Mouse (Mus musculus): ENCODE results near the gene Doc2b.

The Doc2b gene

DNA sequence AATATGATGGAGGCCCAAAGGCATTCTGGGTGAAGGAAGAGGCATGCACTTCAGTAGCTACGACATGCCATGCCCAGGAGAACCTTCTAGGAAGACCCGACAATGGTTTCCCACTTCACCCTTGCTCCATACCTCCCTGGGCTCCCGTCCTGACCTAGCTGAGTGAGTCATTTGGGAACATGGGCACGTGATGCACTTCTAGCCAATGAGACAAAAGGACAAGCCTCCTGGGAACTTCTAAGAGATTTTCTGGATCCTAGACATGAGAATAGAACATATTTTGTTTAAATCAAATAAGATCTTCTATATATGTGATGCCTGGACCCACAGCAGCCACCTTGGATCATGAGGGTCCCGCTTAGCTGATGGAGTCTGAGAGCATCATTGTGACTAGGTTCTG lies 3.3 kb downstream of the Doc2b start:
- no peak for DNase-seq

DNA sequence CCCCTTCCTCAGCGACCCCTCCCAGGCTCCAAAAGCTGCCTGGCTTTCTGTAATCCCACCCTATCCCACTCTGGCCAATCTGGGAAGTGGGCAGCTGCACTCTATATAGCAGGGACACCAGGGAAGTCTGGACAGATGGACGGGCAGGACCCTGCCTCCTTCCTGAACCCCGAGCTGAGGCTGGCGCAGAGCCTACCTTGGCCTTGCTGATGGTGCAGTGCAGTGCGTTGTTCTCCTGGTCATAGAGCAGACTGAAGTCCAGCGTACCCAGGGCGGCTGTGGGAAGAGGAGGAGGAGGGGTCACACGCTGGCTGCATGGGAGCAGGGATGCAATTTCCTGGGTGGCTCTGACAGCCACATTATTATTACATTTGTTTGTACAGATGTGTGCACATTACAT lies 10.0 kb downstream of the Doc2b start:
- no peak for DNase-seq

DNA sequence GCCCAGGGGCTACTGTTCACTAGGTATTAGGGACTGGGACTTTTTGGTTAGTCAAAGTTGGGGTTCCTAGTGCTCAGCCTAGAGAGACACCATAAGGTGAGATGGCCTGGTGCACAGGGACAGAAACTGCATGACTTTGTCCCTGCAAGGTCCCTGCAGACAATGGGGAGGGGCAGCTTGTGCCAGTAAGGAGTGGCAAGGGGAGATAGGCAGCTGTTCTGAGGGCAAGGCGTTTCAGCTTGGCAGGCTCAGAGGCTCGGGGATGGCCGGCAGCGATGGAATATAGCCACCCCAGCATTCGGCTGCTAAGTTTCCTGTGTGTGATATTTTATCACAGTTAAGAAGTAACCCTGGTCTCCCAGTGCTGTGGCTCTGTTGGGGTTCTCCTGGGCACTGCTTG lies 12.1 kb downstream of the Doc2b start:
- no peak for DNase-seq

DNA sequence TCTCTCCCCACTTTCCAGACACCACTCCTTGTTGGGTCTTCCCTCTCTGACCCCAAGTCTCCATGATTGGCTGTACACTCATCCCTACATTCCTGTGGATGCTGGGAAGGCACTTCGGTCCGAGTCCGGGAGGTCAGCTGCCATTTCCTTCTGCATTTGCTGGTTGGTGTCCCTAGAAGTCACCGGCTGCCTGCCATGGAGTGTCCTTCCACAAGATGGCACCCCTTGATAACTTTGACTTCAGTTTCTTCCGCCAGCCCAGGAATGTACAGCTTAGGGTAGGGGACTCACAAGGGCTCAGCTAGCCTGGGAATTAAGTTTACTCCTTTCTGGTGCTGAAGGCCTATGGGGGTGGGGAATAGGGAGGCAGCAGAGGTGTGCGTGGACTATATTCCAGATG lies 13.9 kb downstream of the Doc2b start:
- DNase-seq: peak; percentile 94

DNA sequence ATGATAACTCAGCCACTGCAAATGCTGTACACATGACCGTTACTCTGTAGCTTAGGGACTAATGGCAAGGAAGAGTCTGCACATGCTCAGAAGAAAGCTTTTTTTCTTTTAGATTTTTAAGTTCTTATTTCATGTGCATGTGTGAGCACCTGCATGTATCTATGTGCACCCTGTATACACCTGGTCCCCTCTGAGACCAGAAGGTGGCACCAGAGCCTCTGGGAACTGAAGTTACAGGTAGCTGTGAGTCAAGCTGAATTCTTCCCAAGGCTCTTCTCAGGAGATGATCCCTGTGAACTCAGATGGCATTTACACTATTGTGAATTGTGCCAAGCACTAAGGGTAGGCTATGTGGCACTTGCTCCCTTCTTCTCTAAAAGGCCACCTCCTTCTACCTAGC lies 19.9 kb downstream of the Doc2b start:
- no peak for DNase-seq

DNA sequence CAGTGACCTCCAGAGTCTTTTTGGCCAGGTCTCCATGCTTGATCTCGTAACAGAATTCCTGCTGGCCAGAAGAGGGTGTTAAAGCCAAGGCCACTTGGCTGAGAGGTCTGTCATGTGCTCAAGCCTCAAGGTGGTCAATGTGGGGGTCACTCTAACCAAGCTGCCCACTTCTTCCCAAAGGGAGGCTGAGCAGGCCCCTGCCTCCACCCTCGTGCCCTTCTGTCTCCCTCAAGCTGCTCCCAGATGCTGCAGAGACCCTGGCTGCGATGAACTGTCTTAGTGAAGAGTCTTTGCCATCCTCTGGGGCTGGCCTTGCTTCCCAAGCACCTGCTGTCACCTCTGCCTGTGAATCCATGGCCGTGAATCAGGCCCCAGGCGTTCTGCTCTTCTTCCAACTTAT lies 23.3 kb downstream of the Doc2b start:
- peak; percentile 84 for DNase-seq

DNA sequence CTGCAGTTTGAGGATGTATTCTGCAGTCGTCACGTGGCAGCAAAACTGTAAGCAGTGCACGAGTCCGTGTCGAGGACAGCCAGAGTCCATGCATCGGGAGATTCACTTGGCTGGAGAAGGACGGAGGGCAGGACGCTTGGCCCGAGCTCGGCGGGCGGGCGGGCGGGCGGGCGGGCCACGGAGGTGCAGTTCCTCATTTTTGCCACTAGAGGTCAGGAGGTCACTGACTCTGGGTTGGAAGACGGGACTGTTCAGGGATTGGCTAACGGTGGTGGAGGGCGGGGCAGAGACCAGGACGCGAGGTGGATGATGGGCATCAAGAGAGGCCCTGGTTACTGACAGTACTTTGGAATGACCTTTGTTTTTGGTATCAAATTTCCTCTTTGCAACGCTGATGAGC lies 26.6 kb downstream of the Doc2b start:
- peak; percentile 99 for DNase-seq

DNA sequence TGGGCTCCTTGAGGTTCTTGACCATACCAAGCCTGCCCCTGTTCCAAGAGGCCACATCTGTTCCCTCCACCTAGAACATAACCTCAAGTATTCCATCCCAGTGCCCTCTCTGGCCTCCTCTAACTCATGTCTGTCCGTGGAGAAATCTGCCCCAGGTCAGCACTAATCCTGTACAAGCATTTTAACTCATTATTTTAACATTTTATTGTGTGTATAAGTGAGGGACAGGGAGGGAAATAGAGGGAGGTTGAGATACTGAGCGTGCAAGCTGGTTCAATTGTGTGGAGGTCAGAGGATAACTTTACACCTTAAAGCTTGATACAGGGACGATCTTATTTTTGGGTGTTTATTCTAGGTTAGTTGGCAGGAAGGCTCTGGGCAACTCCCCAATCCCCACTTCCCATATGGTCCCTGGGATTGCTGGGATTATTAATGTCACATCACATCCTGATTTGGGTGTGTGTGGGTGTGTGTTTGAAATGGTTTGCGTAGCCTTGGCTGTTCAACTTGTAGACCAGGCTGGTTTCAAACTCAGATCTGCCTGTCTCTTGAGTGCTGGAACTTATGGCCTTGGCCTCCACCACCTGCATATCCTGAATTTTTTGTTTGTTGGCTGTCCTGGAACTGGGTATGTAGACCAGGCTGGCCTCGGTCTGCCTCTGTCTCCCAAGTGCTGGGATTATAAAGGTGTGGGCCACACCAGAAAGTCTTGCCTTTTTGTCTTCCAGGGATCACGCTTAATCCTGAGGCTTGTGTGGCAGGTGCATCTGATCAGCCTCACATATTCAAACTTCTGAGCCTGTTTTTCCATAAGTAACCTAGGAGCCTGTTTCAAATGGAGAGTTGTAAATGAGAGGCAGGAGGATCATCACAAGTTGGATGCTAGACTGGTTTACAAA lies 27.5 kb downstream of the Doc2b start:
- DNase-seq: peak; percentile 90

DNA sequence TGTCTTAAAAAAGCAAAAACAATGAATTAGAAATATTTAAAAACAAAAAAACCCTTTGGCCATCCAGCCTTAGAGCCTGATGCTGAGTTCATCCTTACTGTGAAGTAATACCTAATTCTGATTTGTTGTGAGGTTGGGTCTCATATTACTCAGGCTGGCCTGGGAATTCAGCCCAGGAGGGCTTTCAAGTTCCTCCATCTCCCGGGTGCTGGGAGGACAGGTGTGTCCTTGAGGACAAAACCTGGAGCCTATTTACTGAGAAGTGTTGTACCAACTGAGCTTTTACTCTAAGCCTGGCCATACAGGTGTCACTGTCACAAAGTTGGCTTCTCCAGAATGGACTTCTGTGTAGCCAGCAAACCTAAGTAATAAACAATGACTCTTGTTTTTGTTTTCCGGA lies 28.8 kb downstream of the Doc2b start:
- DNase-seq: peak; percentile 85

DNA sequence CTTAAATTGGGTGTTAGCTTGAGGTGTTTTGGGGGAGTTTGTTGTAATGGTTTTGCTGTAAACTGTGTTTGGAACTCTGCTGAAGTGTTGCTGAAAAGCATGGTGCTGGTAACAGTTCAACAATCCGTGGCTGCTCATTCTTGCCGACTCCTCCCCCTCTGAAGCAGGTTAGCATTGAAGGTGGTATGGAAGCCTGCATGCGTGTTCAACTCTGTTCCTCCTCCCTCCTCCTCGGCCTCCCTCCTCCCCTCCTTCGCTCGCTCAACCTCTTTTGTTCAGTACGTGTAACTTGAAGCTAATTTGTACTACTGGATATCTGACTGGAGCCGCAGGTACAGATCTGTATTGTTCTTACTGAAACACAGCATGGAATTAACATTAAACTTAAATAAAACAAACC lies 30.7 kb downstream of the Doc2b start:
- DNase-seq: no peak

DNA sequence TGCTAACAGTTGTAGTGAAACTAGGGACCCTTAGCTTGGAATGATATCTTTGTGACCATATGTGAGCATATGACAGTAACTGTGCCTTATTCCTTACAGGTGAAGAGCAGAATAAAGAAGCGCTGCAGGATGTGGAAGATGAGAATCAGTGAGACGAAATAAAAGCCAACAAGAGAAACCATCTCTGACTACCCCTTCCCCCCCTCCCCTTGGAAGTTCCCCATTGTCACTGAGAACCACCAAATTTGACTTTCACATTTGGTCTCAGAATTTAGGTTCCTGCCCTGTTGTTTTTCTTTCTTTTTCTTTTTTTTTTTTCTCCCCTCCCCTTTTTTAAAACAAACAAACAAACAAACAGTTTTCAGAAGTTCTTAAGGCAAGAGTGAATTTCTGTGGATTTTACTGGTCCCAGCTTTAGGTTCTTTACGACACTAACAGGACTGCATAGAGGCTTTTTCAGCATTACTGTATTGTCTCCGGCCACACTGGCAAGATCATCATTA lies 31.3 kb downstream of the Doc2b start:
- DNase-seq: no peak

DNA sequence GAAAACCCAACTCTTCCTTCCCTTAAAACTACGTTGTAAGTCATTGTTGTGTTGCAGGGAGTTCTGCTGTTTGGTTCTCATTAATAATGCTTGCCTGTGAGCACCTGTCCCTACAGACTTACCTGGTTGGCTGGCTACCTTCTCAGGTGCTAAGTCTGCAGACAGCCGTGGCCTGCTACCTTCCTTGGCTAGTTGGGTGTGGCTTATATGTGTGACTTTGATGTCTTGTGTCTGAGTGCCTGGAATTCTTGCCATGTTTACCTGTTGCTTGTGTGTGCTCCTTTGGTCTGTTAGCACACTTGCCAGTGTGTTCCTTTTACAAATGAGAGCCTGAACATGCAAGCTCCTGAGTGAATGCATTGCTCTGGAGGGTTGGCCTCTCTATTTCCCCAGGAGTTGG lies 33.1 kb downstream of the Doc2b start:
- peak; percentile 85 for DNase-seq

DNA sequence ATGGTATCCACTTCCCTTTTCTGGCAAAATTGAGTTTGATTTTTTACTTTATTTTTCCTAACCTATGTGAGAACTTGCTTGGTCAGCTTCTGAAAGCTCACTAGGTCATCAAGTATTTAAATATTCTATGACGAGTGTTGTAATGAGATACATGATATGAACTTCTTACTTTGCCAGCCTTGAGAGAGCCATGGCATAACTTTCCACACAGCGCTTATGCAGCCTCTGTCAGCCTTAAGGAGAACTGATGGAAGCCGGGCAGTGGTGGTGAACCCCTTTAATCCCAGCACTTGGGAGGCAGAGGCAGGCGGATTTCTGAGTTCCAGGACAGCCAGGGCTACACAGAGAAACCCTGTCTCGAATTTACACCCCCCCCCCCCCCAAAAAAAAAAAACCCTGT lies 35.1 kb downstream of the Doc2b start:
- no peak for DNase-seq

DNA sequence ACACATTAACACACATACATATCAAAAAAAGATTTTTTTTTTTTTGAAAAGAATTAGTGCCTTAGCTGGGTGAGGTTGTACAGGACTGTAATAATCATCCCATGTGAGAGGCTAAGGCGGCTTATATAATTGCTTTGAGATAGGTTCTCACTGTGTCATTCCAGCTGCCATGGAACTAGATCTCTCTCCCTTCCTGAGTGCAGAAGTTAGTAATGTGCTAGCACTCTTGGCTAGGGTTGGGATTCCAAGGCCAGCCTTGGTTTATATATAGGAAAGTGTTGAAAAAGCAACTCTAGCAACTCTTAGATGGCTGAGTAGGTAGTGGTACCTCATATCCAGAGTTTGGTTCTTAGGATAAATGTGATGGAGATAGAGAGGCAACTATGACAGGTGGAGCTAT lies 37.3 kb downstream of the Doc2b start:
- no peak for DNase-seq

DNA sequence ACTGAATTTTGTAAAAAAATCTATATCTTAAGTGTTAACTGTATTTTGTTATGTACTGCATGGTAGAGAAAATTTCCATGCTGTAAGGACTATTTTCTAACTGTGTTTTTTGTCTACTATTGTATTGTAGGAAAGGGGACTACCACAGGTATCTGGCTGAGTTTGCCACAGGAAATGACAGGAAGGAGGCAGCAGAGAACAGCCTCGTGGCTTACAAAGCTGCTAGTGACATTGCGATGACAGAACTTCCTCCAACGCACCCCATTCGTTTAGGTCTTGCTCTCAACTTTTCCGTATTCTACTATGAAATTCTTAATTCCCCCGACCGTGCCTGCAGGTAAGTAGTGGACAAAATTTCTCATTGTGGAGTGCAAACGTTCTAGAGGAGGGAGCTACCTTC lies 39.2 kb downstream of the Doc2b start:
- DNase-seq: no peak

DNA sequence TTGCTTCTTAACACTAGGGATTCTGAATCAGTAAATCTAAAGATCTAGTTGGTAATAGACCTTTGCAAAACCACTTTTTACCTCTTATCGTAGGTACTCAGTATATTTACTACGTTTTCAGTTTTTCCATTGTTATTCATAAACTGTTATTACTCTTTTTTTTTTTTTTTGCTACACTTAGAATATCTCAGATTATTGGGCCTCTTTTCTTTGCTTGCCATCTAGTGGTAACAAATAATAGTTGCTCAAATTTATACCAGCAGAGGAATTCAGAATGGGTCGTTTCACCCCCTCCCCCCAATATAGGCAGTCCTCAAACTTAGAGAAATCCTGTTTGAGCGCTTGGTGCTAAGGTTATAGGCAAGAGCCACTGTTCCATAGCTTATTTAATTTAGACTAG lies 44.8 kb downstream of the Doc2b start:
- DNase-seq: no peak

DNA sequence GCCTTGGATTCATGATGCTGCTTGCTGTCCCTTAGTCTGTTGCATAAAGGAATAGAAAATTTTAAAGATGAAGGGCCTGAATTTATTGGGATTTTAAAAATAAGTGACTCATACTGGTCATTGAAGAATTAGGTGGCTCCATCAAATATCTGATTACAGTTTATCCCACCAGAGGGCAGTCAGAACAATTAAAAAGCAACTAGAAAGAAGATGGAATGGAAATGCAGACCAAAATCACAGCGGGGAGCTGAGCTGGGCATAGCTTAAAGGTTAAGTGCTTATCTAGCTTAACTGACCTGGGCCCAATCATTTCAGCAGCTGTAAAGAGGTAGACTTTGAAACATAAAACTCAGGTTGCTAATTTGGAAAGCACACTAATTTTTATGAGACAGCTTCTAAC lies 45.3 kb downstream of the Doc2b start:
- no peak for DNase-seq

DNA sequence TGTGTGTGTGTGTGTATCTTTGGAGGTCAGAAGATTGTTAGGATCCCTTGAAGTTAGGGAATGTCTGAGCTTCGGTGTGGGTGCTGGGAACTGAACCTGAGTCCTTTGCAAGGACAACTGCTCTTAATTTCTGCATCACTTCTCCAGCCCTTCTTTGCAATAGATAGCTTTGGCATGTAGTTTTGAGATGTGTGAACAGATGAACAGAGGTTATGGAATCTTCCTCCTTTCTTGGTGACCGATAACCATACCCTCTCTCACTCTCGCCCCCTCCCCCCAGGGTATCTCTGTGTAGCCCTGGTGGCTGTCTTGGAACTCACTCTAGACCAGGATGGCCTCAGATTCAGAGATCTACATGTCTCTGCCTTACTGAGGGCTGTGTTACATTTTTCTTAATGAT lies 51.1 kb downstream of the Doc2b start:
- no peak for DNase-seq

DNA sequence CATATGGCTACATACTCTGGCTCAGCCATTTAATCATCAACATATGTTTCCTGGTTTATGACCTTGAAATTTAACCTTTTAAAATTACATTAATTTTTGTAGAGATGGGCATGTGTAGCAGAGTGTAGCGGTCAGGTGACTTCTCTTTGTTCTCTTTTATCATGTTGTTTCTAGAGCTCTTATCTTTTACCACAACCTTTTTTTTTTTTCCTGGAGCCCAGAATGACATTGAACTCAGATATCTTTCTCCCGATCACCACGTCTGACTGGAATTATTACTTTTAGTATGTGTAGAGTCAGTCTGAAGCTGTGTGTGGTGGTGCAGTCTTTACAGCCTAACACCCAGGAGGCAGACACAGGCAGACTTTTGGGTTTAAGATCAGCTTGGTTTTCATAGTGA lies 54.2 kb downstream of the Doc2b start:
- DNase-seq: no peak

DNA sequence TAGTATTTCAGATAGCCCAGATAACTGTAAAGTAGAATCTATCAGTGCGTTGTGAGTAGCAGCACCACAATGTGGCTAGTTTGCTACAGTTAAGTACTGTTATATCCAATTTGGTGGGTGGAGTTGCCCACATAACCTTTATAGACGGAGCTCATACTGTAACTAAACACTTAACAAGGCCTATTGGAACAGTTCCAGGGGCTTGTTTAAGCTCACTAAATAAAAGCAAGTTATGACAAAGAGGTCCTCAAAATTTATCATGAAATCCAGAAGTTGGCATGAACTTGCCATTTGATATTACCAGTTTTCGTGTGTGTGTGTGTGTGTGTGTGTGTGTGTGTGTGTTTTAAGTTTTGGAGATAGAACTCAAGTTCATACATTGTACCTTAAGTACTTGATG lies 55.6 kb downstream of the Doc2b start:
- DNase-seq: no peak

DNA sequence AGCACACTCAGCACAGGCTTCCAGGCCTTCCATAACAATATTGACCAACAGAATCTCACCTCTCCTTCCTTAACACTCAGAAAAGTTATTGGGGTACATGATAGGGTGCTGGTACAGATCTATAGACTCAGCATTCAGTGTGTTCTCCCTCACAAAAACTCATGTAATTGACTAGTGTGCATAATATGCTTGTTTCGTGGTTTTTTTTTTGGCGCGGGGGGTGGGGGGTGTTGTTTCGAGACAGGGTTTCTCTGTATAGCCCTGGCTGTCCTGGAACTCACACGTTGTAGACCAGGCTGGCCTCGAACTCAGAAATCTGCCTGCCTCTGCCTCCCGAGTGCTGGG lies 57.4 kb downstream of the Doc2b start:
- no peak for DNase-seq

DNA sequence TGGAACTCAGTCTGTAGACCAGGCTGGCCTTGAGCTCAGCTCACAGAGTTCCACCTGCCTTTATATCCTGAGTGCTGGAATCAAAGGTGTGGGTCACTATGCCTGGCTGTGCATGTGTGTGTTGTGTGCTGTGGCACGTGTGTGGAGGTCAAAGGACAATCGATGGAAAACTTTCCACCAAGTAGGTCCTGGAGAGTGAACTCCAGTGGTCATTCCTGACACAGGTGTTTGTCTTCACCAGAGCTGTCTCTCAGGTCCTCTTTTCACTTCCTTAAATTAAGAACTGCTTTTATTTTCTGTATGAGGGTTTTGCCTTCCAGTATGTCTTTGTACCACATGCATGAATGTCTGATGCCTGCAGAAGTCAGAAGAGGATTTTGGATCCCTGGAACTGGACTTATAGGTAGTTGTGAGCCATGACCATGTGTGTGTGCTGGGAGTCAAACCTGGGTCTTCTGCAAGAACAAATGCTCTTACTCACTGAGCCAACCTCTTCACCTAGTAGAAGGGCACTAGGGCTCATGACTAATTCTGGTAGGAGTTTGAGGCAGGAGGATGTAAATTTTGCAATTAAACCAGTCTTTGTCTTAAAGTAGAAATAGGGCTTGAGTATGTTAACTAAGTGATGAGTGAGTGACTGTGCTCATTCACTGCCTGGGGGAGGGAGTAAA lies 57.9 kb downstream of the Doc2b start:
- no peak for DNase-seq

DNA sequence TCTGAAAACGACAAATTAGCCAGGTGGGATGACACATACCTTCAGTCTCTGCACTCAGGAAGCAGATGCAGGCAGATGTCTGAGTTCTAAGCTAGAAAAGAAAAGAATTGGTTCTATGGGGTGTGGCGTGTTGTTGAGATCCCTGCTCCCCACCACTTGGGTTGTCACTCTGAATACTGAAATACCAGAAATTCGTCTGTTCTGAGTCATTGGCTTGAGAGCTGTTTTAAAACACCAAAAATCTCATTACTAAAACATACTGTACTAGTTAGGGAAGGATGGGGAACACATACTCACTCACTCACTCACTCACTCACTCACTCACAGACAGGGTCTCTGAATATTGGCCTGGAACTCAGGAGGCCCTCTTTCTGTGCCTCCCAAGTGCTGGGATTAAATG lies 58.9 kb downstream of the Doc2b start:
- no peak for DNase-seq

DNA sequence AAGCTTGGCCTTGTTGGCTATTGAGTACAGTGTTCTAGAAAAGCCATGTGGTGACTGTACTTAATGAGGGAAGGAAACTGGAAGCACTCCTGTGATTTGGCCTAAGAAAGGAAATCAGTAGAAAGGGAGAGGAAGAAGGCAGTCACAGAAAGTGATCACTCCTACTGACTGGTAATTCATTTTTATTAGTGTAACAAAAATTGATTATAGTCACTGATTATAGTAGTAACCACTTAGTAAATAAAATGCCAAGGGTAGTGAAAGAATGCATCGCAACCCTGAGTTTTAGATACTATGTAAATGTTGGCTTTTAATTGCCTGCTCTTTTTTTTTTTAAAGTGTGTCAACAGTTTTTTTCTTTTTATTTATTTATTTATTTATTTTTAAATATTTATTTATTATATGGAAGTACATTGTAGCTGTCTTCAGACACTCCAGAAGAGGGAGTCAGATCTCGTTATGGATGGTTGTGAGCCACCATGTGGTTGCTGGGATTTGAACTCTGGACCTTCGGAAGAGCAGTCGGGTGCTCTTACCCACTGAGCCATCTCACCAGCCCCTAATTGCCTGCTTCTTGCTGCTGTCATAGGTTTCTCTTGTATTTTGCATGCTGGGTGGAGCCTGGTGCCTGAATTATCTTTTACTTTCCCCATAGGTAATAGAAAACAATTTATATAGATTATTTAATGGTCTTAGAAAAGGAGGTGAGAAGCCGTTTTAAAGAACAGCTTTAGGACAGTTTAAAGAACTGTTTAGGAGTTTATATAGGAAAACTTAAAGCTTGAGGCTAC lies 60.2 kb downstream of the Doc2b start:
- DNase-seq: no peak

All from heart, adult 11 months (tissue).